Mouse (Mus musculus): ENCODE measurements around the gene Intu. TPM values are rescaled to one million over a fixed set of nuclear protein-coding genes. Genes with fewer than 3 reads are reported as not detected.

Gene Intu
- total RNA-seq, 2 experiments from 2014 or later, result 2.1 to 2.3 TPM

DNA sequence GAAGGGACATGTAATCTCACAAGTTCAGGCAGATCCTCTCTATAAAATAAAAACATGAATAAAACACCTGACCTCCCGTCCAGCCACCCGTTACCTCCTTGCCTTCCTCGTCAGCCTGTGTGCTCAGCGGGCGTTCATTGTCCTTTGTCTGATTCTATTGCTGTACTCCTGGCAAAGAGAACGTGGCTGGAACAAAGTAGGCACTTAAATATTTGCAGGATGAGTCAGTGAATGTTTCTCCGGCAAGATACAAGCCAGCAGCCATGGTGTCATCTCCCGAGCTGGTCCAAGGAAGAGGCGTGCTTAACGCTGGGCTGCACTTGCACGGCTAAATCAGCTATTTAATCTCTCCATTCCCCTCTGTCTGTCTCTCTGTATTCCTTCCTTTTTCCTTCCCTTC is 151.3 kb downstream of the Intu start:
- DNase-seq (ENCODE audit: low spot score), result peak; percentile 39

DNA sequence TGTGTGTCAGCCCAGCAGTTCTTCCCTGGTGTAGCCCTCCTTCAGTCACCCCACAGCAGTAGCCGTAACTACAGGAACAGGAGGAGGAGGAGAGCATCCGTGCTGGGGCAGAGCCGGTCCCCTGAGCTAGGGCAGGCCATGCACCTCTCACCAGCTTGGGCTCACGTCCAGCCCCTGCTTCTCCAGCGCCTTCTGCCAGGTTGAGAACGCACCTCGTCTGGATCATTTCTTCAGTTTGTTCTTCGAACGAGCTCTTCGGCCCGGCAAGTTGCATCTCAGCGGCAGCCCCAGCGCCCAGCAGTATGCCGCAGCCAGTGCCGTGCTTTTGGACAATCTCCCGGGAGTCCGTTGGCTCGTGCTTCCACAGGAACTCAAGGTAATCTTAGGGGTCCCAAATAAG is 152.1 kb downstream of the Intu start:
- DNase-seq (ENCODE audit: low spot score), result no peak

DNA sequence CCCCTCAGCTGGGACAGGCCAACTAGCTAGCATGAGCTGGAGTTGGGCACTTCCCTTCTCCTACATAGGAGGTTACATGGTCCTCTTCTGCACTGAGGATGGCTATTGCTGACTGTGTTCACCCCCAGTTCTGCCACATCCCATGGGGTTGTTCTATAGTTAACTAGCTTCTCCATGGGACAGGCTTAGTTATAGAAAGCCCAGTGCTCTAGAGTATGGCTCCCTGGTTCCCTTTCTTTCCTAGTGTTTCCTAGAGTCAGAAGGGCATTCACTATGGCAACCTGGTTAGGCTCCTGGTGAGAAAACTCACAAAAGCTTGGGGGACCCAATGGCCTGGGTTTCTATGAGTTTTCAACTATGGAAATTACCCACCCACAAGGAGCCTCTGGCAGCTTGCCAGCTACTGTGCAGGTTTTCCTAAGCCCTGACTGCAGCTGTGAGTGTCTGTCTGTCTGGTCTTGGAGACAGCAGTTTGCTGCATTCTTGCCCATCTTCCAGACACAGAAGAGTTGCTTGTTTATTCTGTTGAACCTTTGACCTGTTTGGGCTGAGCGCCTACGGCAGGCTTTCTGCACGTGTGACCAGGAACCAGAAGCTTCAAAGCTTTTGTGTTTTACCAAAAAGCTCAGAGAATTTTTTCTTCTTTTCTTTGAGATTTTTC is 154.9 kb downstream of the Intu start:
- no peak for DNase-seq (ENCODE audit: low spot score)

DNA sequence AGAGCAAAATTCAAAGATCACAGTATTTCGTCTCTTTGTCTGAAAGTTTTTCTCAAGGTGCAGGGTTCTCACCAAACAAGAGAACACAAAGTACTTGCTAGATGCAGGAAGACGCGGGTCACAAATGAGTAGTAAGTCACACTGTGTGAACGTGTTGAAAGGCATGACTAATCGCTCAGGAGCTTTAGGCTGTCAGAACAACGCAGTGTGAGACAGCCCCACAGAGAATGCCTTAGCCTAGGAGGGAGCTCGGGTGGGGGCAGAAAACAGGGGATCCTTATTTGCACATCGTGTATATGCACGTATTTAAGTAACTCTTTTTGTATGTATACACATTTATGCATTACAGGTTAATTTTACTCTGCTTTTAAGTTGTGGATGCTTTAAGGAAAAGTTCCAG is 155.8 kb downstream of the Intu start:
- DNase-seq (ENCODE audit: low spot score), result no peak

DNA sequence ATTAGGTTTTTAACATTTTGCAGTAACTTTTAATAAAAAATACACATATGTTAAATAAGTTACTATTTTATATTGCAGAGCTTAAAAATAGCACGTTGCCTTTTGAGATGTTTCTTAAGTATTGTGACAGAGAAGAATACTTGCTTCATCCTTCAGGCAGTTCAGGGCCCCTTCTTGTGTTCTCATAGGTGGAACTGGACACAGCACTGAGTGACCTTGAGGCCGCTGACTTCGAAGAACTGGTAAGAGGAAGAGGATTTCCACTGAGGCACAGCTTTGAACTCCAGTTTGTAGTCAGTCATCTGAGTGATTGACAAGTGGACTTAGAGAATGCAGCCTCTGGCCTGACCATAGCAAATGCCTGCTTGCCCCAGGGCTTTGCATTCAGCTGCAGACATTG is 156.5 kb downstream of the Intu start:
- no peak for DNase-seq (ENCODE audit: low spot score)

DNA sequence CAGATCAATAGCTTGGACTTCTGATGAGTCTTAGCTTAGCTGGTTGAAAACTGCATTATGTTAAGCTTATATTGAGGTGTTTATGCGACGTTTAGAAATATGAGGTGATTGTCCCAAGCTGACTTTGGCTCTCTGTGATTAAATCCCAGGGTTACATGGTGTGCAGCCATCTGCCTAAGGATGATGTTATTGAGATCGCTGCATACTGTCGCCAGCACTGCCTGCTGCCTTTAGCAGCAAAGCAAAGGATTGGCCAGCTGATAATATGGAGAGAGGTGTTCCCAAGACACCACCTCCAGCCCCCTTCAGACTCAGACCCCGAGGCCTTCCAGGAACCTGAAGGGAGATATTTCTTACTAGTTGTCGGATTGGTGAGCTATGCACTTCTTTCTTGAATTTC is 160.5 kb downstream of the Intu start:
- DNase-seq (ENCODE audit: low spot score), result no peak

DNA sequence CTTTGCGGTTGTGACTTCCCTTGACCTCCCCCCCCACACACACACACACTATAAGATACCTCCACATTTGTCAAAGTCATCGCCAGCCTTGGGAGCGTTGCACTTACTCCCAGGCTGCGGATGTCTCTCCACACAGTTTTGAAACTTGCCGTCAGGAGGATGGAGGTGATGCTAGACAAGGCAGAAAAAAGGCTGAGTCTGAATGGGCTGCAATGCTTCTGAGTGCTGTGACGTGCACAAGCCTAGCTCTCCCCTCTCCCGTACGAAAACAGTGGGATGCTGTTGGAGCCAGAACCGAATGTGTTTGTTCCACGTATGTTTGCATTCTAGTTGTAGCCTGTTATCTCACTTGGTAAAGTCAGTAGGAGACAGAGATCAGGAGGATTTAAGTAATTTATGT is 162.3 kb downstream of the Intu start:
- no peak for DNase-seq (ENCODE audit: low spot score)

DNA sequence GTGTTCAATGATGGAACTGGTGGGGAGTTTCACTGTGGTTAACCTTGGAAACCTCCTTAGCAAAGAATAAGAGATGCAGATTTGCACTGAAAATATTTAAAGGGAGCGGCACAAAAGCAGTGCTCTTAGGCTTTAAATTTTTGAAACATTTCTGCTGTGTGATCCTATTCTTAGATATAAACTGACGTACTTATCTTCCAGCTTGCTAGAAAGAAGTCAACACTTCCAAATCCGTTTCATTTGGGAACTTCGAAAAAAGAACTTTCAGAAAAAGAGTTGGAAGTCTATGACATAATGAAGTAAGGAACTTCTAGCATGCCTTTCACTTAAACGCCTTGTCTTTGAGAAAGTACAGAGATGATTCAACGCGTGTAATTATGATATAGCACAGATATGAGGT is 162.9 kb downstream of the Intu start:
- no peak for DNase-seq (ENCODE audit: low spot score)

DNA sequence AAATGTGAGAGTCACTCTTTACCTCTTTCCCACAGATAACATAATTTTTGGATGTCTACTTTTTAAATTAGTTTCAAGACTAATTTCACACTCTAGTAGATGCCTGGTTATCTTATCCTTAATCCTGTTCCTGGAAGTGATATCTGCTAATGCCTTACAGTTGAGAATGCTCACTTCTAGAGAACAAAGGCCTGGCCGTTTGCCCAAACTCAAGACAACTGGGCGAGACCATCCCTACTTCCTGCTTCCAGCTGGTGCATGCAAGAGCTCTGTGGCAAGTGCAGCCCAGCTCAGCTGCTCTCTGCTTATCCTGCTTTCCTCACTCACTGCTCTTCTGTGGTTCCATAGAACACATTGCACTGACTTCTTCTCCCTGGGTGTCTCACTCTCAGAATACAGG is 163.4 kb downstream of the Intu start:
- DNase-seq (ENCODE audit: low spot score), result no peak

DNA sequence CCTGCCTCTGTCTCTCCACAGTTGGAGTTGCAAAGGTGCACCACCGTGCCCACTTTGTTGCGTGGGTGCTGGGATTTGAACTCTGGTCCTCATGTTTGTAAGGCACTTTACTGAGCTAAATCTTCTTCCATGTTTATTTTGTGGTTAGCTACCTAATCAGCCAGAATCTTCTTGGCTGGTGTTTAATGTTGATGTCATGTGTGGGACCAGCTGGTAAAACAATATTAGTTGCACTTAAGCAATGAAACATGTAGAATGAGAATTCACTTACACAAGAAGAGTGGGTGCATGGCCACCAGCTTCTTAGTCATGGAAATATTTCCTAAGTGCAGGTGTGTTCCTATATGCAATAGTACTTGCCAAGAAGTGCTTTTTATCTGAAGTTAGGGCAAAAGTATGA is 164.1 kb downstream of the Intu start:
- no peak for DNase-seq (ENCODE audit: low spot score)

DNA sequence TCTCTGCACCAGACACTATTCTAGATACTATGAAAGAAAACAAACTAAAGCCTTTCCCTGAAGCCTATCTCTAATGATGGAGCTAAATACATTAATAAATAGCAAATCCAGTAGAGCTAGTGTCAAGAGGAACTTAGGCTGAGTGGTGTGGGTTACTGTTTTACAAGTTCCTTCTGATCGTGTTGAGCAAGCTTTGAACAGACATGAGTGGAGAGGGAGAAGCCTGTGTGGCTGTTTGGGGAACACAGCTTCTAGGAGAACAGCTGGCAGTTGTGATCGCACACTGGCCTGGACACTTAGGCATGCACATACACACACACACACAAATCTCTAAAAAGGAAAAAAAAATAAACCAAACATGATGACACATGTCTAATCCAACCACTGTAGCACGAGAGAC is 167.7 kb downstream of the Intu start:
- DNase-seq (ENCODE audit: low spot score), result no peak

DNA sequence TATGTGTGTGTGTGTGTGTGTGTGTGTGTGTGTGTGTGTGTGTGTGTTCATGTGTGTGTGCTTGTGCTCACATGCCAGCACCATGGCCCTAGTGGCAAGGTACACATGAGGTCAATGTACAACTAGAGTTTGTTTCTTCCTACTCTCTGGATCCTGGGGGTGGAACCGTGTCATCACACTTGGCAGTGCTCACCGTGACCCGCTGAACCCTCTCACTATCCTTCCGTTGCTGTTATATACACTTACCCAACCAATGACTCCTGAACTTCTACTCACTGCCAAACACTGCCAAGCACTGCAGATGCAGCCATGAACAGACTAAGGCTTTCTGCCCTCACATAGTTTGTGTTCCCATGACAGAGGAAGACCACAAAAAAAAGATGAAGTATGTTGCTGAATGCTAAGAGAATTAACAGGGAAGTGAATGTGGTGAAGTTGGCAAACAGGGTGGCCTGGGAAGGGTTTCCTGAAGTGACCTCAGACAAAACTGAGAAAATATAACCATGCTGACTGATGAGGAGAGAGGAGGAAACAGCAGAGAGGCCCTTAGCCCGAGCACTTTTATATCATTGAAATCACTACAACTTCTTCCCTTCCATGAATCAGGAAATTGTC is 173.8 kb downstream of the Intu start:
- DNase-seq (ENCODE audit: low spot score), result no peak

DNA sequence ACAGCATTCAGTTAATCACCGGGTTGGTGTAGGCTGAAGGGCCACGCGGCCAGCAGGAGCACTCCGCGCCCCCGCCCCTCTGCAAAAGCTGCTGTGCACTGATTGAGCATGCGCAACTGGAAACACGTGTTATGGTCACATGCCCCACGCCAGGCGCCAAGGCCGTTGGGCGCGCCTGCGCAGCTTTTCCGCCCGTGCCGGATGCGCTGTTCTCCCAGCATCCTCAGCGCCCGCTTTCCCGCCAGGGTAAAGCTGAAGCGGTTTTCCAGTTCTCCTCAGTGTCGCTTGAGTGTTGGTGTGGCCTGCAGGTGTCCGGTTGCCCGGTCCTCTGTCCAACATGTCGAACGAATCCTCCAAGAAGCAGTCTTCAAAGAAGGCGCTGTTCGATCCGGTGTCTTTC is 177.6 kb downstream of the Intu start, which contains the start of gene Slc25a31:
Slc25a31 (plus strand) TSS at position 201 of the 400 bp plus-strand sequence.
- no peak for DNase-seq (ENCODE audit: low spot score)

DNA sequence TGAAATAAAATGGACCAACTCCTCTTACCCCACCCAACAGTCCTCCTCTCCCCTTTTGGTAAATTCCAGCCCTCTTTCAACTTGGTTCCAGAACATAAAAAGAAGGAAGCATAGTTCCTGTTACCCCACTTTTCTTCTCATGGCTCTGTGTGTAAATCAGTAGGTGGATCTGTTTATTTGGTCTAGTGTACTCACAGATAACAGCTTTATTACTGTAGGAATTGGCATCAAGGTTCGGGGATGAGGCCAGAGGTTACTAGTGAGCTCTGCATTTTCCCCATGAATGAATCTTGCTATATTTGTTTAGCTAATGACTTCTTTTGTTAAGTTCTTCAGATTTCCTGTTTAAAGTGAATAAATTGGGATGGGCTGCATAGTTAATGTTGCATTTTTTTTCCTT is 185.0 kb downstream of the Intu start:
- DNase-seq (ENCODE audit: low spot score), result no peak

DNA sequence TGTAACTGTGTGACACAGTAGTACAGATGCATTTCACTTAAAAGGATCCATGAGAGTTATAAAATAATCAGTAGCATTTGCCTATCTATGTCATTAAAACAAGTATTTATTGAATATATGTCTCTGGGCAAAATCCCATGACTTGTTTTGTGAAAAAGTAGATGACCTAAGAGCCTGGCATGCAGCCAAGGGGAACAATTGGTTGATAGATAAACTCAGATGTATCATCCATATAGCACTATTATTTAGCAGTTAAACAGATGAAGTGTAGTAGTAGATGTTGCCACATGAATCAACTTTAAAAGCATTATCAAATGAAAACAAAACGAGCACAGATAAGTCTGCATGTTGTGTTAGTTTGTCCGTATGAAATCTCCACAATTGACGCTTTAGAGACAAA is 187.9 kb downstream of the Intu start:
- DNase-seq (ENCODE audit: low spot score), result no peak

DNA sequence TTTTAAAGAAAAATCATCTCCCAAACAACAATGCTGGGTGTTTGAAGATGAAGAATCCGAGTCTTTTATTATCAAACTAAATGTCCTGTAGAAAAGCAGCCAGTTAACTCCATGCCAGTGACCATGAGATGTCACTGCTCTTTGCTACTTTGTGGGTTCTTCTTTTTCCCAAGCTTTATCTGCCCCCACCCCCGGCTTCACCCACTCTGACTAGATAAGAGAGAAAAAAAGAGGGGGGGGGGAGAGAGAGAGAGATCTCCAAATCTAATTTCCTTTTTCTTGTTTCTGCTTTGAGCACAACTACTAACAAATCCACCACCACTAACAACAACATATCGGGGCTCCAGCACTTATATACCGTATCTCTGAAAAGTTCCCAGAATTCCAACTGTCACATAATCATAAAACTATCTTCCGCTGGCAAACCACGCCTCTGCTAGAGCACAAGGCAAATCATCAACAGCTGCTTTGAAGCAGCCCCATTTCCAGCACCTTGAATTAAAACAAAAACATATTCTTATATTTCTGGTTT is 207.4 kb downstream of the Intu start:
- no peak for DNase-seq (ENCODE audit: low spot score)

DNA sequence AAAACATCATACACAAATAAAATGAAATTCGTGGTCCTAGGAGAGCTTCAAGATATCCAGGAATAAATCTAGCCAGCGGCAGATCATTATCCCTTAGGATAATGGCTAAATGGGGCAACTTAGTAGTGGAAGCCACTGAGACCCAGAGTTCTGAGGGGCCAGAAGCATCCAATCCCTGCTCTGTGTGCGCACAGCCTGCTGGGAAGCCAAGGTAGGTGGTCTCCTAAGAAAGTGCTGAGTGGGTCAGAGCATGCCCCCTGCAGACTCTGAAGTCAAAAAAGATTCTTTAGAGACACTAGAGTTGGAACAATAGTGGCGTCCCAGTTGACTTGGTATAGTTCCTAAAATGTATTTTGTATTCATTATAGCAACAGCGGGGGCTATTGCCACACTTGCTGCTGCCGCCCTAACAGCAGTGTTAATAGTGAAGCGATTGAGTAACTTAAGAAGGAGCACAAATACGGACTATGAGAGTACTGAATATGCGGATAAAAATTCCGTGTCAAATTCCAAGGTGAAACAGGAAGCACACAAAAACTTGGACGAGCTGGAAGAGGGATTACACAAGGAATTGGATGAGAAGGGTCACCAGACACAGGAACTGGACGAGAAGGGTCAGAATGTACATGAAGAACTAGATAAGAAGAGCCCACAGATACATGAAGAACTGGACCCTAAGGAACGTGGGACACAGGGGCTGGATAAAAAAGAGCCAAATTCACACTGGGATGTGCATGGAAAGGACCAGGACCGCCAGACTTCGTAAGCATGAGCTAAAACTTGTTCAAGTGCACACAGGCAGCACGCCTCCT is 213.1 kb downstream of the Intu start, which contains the start of gene Hspa4l:
Hspa4l (plus strand) TSS at position 472 of the 812 bp plus-strand sequence.
- peak; percentile 1 for DNase-seq (ENCODE audit: low spot score)

DNA sequence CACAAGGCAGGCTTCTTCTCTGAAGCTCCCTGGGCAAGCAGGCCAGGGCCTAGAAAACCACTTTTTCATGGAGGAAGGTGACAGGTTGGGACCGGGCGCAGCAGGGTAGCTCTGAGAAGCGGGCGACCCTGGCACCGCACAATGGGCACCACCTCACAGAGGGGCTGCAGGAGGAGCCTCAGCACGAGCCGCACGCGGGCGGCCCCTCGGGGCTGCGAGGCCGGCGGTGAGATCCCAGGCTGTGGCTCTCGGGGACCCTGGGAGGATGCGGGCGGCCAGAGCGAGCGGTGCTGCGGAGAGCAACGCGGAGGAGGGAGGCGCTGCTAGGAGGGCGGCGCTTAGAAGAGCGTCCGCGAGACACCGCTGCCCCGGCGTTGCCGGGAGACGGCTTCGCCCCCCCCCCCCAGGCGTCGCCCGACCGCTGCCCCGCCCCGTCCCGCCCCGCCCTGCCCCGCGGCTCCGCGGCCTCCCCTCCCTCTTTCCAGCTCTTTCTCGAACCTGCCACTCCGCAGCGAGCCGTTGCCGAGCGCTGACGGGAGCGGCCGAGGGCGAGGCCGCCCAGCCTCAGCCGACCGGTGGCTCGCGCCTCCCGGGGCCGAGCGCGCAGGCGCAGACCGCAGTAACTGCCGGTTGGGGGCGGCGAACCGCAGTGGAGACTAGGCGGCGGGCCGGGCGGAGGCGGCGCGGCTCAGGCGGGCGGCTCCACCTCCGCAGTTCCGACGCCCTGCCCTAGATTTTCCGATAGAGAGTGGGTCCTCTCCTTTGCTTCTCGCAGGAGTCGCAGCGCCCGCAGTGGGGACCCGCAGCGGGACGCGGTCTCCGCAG is 214.0 kb downstream of the Intu start:
- DNase-seq (ENCODE audit: low spot score), result peak; percentile 90

DNA sequence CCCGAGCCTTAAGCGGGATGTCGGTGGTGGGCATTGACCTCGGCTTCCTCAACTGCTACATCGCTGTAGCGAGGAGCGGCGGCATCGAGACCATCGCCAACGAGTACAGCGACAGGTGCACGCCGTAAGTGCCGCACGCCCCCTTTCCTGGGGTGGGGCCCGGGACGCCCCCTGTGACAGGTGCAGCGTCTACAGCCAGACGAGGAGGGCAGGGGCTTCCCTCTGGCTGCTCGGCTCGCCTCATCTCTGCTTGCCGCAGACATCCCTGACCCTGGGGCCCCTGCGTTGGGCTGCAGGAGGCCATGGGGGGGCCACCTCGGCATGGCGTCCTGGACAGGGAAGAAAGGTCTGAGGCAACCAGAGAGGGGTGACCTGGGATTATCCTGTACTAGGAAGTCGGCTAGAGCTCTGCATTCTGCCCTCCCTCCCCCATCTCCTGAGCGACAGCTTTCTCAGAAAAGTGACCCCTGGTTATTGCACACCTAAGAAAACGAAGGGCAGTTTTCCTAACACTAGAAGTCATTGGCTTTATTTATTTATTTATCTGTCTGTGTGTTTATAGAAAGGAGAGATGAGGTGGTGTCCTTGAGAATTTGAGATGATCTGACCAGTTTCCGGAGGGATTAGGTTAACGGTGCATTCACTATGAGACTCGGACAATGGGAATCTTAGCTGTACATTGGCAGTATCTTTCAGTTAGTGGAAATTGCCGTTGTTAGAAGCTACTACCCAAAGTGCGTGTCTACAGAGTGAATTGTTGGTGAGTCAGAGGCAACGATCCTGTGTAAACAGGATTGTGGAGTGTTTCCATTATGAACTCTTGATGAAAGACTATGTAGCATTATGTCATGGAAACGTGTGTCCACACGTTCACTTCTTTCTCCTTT is 214.8 kb downstream of the Intu start:
- no peak for DNase-seq (ENCODE audit: low spot score)
